Mouse (Mus musculus): ENCODE measurements around the gene Ctrl. TPM values are rescaled to one million over a fixed set of nuclear protein-coding genes. Genes with fewer than 3 reads are reported as not detected.
A peak's percentile ranks its signal among the peaks of the same experiment; 100 is the strongest.

Ctrl gene
- polyA plus RNA-seq, 1 experiment = 0.16 TPM

DNA sequence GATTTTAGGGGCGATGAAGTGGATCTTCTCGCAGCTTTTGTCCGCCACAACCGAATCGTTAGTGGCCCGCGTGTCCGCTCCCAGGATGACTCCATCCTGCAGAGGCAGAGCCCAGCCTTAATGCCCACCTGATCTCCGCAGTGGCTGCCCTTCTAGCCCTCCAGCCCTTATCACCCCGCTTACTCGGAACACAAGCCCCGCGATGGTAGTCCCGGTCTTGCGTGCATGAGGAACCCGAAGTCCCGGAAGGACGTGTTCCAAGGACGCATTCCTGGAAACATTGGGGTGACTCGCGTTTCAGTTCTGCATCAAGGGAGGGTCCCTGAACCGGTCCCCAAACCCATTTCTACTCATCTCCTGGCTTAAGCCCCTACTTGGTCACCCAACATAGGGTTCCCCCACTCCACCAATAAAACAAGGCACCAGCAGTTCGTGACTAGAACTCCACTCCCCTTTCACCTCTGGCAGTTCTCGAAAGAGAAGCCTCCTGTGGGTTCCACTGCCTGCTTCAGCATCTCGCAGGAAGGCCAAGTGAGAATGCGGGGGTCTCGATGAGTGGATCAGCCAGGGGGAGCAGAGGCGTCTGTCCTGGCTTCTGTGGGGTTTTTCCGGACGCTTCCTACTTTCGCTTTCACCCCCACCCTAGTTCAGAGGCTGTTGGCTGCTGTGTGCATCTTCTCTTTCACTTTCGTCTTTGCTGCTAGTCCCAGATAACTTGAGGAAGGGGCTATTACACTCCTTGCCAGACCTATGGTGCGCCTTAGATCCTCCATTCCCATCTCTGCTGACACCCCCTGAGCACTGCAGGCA is 4.0 kb upstream of the Ctrl start:
- TF ChIP-seq MAX (IDR thresholded peaks at IDR 0.05) (no peak), USF1 (IDR thresholded peaks at IDR 0.05; ENCODE audit: low read depth) (no peak), FOSL1 (IDR thresholded peaks at IDR 0.05; ENCODE audit: insufficient read depth, low read length, poor library complexity, severe bottlenecking) (no peak), MYOG (IDR thresholded peaks at IDR 0.05; ENCODE audit: control insufficient read depth, extremely low read depth, insufficient read length) (no peak), CEBPB (IDR thresholded peaks at IDR 0.05; ENCODE audit: low read depth) (no peak), MYOD1 (IDR thresholded peaks at IDR 0.05; ENCODE audit: control insufficient read depth, insufficient read length, low read depth) (no peak), CTCF (IDR thresholded peaks at IDR 0.05; ENCODE audit: control insufficient read depth, insufficient read depth, insufficient read length) (no peak)
- no peaks in the 10 kb centered on the region for H3K27me3 ChIP-seq (ENCODE audit: control insufficient read depth, insufficient read depth, insufficient read length)
- peaks cover 2% of the 10 kb centered on the region for H3K79me3 ChIP-seq (ENCODE audit: low read depth)
- peaks cover 29% of the 10 kb centered on the region for H3K36me3 ChIP-seq (ENCODE audit: control insufficient read depth, insufficient read depth)
- no peaks in the 10 kb centered on the region for H3K79me2 ChIP-seq (ENCODE audit: control insufficient read depth, insufficient read depth)
- H3ac ChIP-seq (ENCODE audit: control insufficient read depth, insufficient read length, low read depth) = peak overlapping the region; percentile 79
- peak overlapping the region; percentile 71 for H3K4me3 ChIP-seq (ENCODE audit: insufficient read depth, poor library complexity, severe bottlenecking)

DNA sequence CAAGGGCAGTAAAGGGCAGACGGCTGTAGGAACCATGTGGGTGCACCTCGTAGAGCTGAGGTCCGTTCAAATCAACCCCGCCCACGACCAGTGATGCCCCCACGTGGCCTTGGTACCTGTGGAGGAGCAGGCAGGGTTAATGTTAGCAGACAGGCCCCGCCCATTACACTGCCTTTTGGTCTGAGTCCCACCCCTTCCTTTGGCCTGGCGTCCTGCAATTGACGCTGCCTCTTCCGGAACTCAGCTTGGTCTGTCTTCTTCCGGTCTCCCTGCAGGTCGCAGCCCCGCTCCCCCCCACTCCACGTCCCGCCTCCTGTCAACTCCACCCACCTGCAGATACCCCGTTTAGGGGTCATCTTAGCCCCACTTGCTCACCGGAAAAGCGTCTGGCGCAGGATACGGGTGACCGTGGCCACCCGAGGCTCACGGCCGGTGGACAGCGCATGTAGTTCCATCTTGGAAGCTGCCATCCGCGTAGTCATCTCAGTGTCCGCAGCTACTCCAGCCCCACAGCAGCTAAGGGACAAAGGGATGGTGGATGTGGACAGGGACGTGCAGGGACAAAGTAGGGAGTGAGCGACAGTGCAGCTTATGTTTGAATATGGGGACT is 3.3 kb upstream of the Ctrl start:
- Histone ChIP-seq H3K4me3 (ENCODE audit: insufficient read depth, poor library complexity, severe bottlenecking) (peak overlapping the region; percentile 71), H3K36me3 (ENCODE audit: control insufficient read depth, insufficient read depth) (peaks cover 24% of the 10 kb centered on the region), H3K79me2 (ENCODE audit: control insufficient read depth, insufficient read depth) (no peaks in the 10 kb centered on the region), H3K79me3 (ENCODE audit: low read depth) (peaks cover 2% of the 10 kb centered on the region), H3K27me3 (ENCODE audit: control insufficient read depth, insufficient read depth, insufficient read length) (no peaks in the 10 kb centered on the region), H3ac (ENCODE audit: control insufficient read depth, insufficient read length, low read depth) (peak overlapping the region; percentile 79)
- TF ChIP-seq FOSL1 (IDR thresholded peaks at IDR 0.05; ENCODE audit: insufficient read depth, low read length, poor library complexity, severe bottlenecking) (no peak), MAX (IDR thresholded peaks at IDR 0.05) (peak; percentile 90), MYOD1 (IDR thresholded peaks at IDR 0.05; ENCODE audit: control insufficient read depth, insufficient read length, low read depth) (no peak), USF1 (IDR thresholded peaks at IDR 0.05; ENCODE audit: low read depth) (peak; percentile 71)

- no peak for TF ChIP-seq CEBPB (IDR thresholded peaks at IDR 0.05; ENCODE audit: low read depth)
- no peak for TF ChIP-seq CTCF (IDR thresholded peaks at IDR 0.05; ENCODE audit: control insufficient read depth, insufficient read depth, insufficient read length)
- TF ChIP-seq MAX (IDR thresholded peaks at IDR 0.05) = no peak
- no peak for TF ChIP-seq MYOD1 (IDR thresholded peaks at IDR 0.05; ENCODE audit: control insufficient read depth, insufficient read length, low read depth)
- no peak for TF ChIP-seq FOSL1 (IDR thresholded peaks at IDR 0.05; ENCODE audit: insufficient read depth, low read length, poor library complexity, severe bottlenecking)
- no peak for TF ChIP-seq MYOG (IDR thresholded peaks at IDR 0.05; ENCODE audit: control insufficient read depth, extremely low read depth, insufficient read length)
- no peak for TF ChIP-seq USF1 (IDR thresholded peaks at IDR 0.05; ENCODE audit: low read depth)
- Histone ChIP-seq H3K27me3 (ENCODE audit: control insufficient read depth, insufficient read depth, insufficient read length) (no peaks in the 10 kb centered on the region), H3K79me2 (ENCODE audit: control insufficient read depth, insufficient read depth) (no peaks in the 10 kb centered on the region), H3ac (ENCODE audit: control insufficient read depth, insufficient read length, low read depth) (no peak overlapping the region), H3K79me3 (ENCODE audit: low read depth) (peaks cover 2% of the 10 kb centered on the region), H3K36me3 (ENCODE audit: control insufficient read depth, insufficient read depth) (peaks cover 14% of the 10 kb centered on the region), H3K4me3 (ENCODE audit: insufficient read depth, poor library complexity, severe bottlenecking) (peak overlapping the region; percentile 71)
Measured at GRCm38 (mm10) chr8:105935863-105936603, 2.4 kb upstream of the Ctrl start.

DNA sequence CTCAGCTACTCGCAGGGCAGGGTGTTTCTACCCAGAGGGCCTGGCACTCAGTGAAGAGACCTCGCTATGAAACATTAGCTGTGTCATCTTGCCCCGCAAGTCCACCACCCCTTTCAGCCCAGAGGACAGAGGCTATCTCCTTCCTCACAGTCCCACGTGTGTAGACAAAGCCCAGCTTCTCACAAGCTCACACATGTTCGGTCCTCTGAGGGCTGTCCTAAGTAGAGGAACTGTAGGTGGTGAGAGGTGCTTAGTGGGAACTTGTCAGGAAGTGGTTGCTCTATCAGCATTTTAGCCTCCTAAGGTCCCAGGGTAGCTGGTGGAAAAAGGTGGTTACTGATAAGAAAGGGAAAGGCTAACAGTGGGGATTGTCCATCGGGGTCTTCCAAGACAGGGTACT is 1.4 kb upstream of the Ctrl start:
- no peaks in the 10 kb centered on the region for H3K27me3 ChIP-seq (ENCODE audit: control insufficient read depth, insufficient read depth, insufficient read length)
- H3ac ChIP-seq (ENCODE audit: control insufficient read depth, insufficient read length, low read depth) = no peak overlapping the region
- H3K36me3 ChIP-seq (ENCODE audit: control insufficient read depth, insufficient read depth) = peaks cover 9% of the 10 kb centered on the region
- H3K4me3 ChIP-seq (ENCODE audit: insufficient read depth, poor library complexity, severe bottlenecking) = no peak overlapping the region
- H3K79me2 ChIP-seq (ENCODE audit: control insufficient read depth, insufficient read depth) = no peaks in the 10 kb centered on the region
- TF ChIP-seq CEBPB (IDR thresholded peaks at IDR 0.05; ENCODE audit: low read depth) (no peak), MAX (IDR thresholded peaks at IDR 0.05) (no peak)
- peaks cover 2% of the 10 kb centered on the region for H3K79me3 ChIP-seq (ENCODE audit: low read depth)

DNA sequence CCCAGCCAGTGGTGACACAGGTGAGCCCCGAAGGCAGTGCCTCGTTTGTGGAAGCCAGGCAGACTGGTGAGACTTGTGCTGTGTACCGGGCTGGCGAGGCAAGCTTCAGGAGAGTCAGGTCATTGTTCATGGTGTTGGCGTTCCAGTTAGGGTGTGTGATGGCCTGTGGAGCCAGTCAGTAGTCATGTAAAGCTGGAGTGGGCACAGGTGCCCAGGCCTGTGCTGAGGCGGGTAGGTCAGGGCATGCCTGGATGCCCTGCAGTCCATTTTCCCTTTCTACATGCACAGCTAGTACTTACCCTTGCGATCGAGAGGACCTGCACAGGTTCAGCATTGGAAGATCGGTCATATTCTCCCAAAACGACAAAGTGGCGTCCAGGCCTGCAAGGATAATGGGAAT is 1.1 kb downstream of the Ctrl start:
- TF ChIP-seq CEBPB (IDR thresholded peaks at IDR 0.05; ENCODE audit: low read depth) = no peak
- TF ChIP-seq MYOD1 (IDR thresholded peaks at IDR 0.05; ENCODE audit: control insufficient read depth, insufficient read length, low read depth) = no peak
- Histone ChIP-seq H3K27me3 (ENCODE audit: control insufficient read depth, insufficient read depth, insufficient read length) (no peaks in the 10 kb centered on the region), H3K79me3 (ENCODE audit: low read depth) (peaks cover 2% of the 10 kb centered on the region), H3K4me3 (ENCODE audit: insufficient read depth, poor library complexity, severe bottlenecking) (no peak overlapping the region), H3ac (ENCODE audit: control insufficient read depth, insufficient read length, low read depth) (no peak overlapping the region), H3K79me2 (ENCODE audit: control insufficient read depth, insufficient read depth) (no peaks in the 10 kb centered on the region), H3K36me3 (ENCODE audit: control insufficient read depth, insufficient read depth) (peaks cover 3% of the 10 kb centered on the region)

DNA sequence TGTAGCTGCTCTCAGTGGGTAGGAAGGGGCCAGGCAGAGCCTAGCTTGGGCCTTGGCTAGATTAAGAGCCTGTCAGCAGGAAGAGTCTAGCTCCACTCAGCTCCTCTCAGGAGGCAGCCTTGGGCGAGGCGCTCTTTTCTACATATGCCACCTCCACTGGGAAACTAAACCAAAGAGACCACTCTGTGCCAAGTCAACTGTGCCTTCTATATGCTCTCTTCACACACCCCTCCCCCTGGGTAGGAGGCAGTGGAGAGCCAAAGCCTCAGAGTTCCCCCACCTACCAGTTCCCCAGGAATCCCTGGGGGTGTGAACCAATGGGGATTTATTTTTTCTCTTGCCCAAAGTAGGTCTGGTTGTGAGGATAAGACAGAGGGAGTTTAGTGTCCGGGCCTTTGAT is 2.4 kb downstream of the Ctrl start:
- peaks cover 2% of the 10 kb centered on the region for H3K79me3 ChIP-seq (ENCODE audit: low read depth)
- TF ChIP-seq FOSL1 (IDR thresholded peaks at IDR 0.05; ENCODE audit: insufficient read depth, low read length, poor library complexity, severe bottlenecking) (no peak), MYOD1 (IDR thresholded peaks at IDR 0.05; ENCODE audit: control insufficient read depth, insufficient read length, low read depth) (no peak), MYOG (IDR thresholded peaks at IDR 0.05; ENCODE audit: control insufficient read depth, extremely low read depth, insufficient read length) (no peak), CTCF (IDR thresholded peaks at IDR 0.05; ENCODE audit: control insufficient read depth, insufficient read depth, insufficient read length) (no peak), CEBPB (IDR thresholded peaks at IDR 0.05; ENCODE audit: low read depth) (no peak), MAX (IDR thresholded peaks at IDR 0.05) (no peak), USF1 (IDR thresholded peaks at IDR 0.05; ENCODE audit: low read depth) (no peak)
- no peaks in the 10 kb centered on the region for H3K27me3 ChIP-seq (ENCODE audit: control insufficient read depth, insufficient read depth, insufficient read length)
- peaks cover 3% of the 10 kb centered on the region for H3K36me3 ChIP-seq (ENCODE audit: control insufficient read depth, insufficient read depth)
- no peaks in the 10 kb centered on the region for H3K79me2 ChIP-seq (ENCODE audit: control insufficient read depth, insufficient read depth)
- no peak overlapping the region for H3K4me3 ChIP-seq (ENCODE audit: insufficient read depth, poor library complexity, severe bottlenecking)
- H3ac ChIP-seq (ENCODE audit: control insufficient read depth, insufficient read length, low read depth) = no peak overlapping the region
